In the genomic region with DNA sequence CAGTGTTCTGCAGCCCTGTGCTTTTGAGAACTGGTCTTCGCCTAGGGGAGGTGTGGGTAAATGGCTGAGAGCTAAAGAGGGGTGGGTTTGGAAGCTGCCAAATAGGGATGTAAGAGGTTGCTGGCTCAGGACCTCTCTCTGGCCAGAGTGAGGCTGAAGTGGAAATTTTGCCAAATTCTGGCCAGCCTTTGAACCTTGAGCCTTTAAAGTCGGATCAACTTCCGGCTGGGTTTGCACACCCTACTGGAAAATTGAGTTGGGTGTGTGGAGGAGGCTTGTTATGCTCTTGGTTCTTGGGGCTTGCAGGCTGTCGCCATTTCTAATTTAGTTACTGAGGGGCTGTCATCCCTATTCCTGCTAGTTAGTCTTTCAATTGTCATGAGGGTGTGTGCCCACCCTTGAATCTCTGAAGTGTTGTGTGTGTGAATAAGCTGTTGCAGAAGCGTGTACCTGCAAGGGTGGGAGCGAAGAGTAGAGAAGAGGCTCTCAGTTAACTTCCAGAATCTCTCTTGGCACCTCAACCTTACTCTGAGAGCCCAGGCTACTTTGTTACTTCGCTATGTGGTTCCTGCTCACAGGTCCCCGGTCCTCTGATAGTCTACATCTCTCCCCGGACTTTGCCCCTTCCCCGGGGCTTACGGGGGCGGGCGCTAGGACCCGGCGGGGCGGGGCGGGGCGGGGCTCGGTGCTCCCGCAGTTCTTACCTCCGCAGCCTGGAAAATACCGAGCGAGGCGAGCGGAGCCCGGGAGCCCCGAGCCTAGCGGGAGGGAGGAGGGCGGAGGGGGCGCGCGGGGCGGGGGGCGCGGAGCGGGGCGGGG, we compare ENCODE assay signal across 8 mouse cellular contexts. TPM values are rescaled to one million over a fixed set of nuclear protein-coding genes. Genes with fewer than 3 reads are reported as not detected.
DNase-seq lines count a peak whose midpoint lies in the region; ATAC-seq and TF ChIP-seq lines count a peak whose summit lies in the region.

No protein-coding gene starts in this region.

- H3K4me1 ChIP-seq in embryonic facial prominence, embryonic 10.5 days: peaks cover 42% of the 10 kb centered on the region
- peaks cover 23% of the 10 kb centered on the region for H3K4me1 ChIP-seq in hindbrain, embryonic 15.5 days (replicated peaks)
- H3K4me1 ChIP-seq in limb, embryonic 15.5 days: peaks cover 27% of the 10 kb centered on the region
- H3K4me1 ChIP-seq in neural tube, embryonic 12.5 days: peaks cover 7% of the 10 kb centered on the region

- no peak; the same call in 1 of the 2 replicates for TF ChIP-seq CTCF in left cerebral cortex, adult 2 months (IDR thresholded peaks at IDR 0.05)

- H3K9me3 ChIP-seq in embryonic facial prominence, embryonic 10.5 days: no peaks in the 10 kb centered on the region
- H3K9me3 ChIP-seq in hindbrain, embryonic 15.5 days: no peaks in the 10 kb centered on the region
- H3K9me3 ChIP-seq in limb, embryonic 15.5 days: no peaks in the 10 kb centered on the region
- no peaks in the 10 kb centered on the region for H3K9me3 ChIP-seq in neural tube, embryonic 12.5 days

- DNase-seq in left cerebral cortex, adult 2 months (ENCODE audit: extremely low spot score in 1 of 2, low spot score in 2 of 2): peak; percentile 43 to 52
- DNase-seq in left cerebral cortex, adult 11 months (ENCODE audit: low spot score): no peak
- peak; percentile 66 for DNase-seq in Muller cell, postnatal 12 days (ENCODE audit: inconsistent ontology term)
- peak; percentile 82 for DNase-seq in embryonic facial prominence, embryonic 10.5 days (ENCODE audit: low spot score)

- peak overlapping the region; percentile 91 for H3K4me3 ChIP-seq in left cerebral cortex, adult 2 months
- H3K4me3 ChIP-seq in embryonic facial prominence, embryonic 10.5 days: peak overlapping the region; percentile 74
- H3K4me3 ChIP-seq in hindbrain, embryonic 15.5 days: peak overlapping the region; percentile 68
- peak overlapping the region; percentile 72 for H3K4me3 ChIP-seq in limb, embryonic 15.5 days
- peak overlapping the region; percentile 82 for H3K4me3 ChIP-seq in neural tube, embryonic 12.5 days

- intact Hi-C loops in left cerebral cortex, adult 2 months (cut with DNase I): no loop called here

- H3K27me3 ChIP-seq in embryonic facial prominence, embryonic 10.5 days (replicated peaks; ENCODE audit: low read depth, poor library complexity, severe bottlenecking): peaks cover 68% of the 10 kb centered on the region
- peaks cover 10% of the 10 kb centered on the region for H3K27me3 ChIP-seq in hindbrain, embryonic 15.5 days
- H3K27me3 ChIP-seq in limb, embryonic 15.5 days: no peaks in the 10 kb centered on the region
- peaks cover 35% of the 10 kb centered on the region for H3K27me3 ChIP-seq in neural tube, embryonic 12.5 days (replicated peaks)

- WGBS in embryonic facial prominence, embryonic 10.5 days: 5% methylated on average over 32 of the region's 37 CpGs
- 7% methylated on average over 27 of the region's 37 CpGs for WGBS in hindbrain, embryonic 15.5 days
- WGBS in limb, embryonic 15.5 days: 5% methylated on average over 25 of the region's 37 CpGs
- 4% methylated on average over 24 of the region's 37 CpGs for WGBS in neural tube, embryonic 12.5 days

- 0 out of 2 replicates have a peak, but pooled peaks cover 3% of the 10 kb centered on the region for H3K36me3 ChIP-seq in embryonic facial prominence, embryonic 10.5 days (replicated peaks)
- no peaks in the 10 kb centered on the region for H3K36me3 ChIP-seq in hindbrain, embryonic 15.5 days
- 0 out of 2 replicates have a peak, but pooled peaks cover 6% of the 10 kb centered on the region for H3K36me3 ChIP-seq in limb, embryonic 15.5 days
- H3K36me3 ChIP-seq in neural tube, embryonic 12.5 days: no peaks in the 10 kb centered on the region

- H3K27ac ChIP-seq in left cerebral cortex, adult 2 months: peak overlapping the region; percentile 76
- peak overlapping the region; percentile 83 for H3K27ac ChIP-seq in embryonic facial prominence, embryonic 10.5 days (replicated peaks)
- no peak overlapping the region for H3K27ac ChIP-seq in hindbrain, embryonic 15.5 days (replicated peaks)
- peak overlapping the region; percentile 61 for H3K27ac ChIP-seq in limb, embryonic 15.5 days
- no peak overlapping the region for H3K27ac ChIP-seq in neural tube, embryonic 12.5 days

- peak; percentile 75 for ATAC-seq in hindbrain, embryonic 15.5 days (ENCODE audit: low FRiP score, low read depth)
- 0 out of 2 replicates have a peak, but pooled peaks have one; percentile 45 for ATAC-seq in limb, embryonic 15.5 days (ENCODE audit: insufficient number of reproducible peaks, low FRiP score, low TSS enrichment, low read depth)
- peak; percentile 59; the same call in 1 of the 2 replicates for ATAC-seq in neural tube, embryonic 12.5 days (ENCODE audit: low FRiP score, low read depth)
- ATAC-seq in megakaryocyte progenitor cell, adult 5-6 weeks (replicated peaks; ENCODE audit: poor library complexity): no peak

- H3K4me2 ChIP-seq in hindbrain, embryonic 15.5 days: peak overlapping the region; percentile 98
- peak overlapping the region; percentile 96 for H3K4me2 ChIP-seq in limb, embryonic 15.5 days
- H3K4me2 ChIP-seq in neural tube, embryonic 12.5 days (replicated peaks): peak overlapping the region; percentile 99

- H3K9ac ChIP-seq in hindbrain, embryonic 15.5 days: peak overlapping the region; percentile 68
- H3K9ac ChIP-seq in limb, embryonic 15.5 days: peak overlapping the region; percentile 55
- peak overlapping the region; percentile 80 for H3K9ac ChIP-seq in neural tube, embryonic 12.5 days

RNA-seq across cellular contexts. Expression of gene Stard10, which starts 3.7 kb away (rescaled TPM):
- 10 to 100 TPM; 81.7 to 84.3 TPM for total RNA-seq in left cerebral cortex, adult 2 months (2021)
- polyA plus RNA-seq in embryonic facial prominence, embryonic 10.5 days (2016; fragmentation: Nextera tagmentation; extraction: Ambion mirVana): 12.3 and 15.4 TPM in 2 replicates
- polyA plus RNA-seq in hindbrain, embryonic 15.5 days (2015; fragmentation: Nextera tagmentation; extraction: Ambion mirVana): 10.8 and 11.8 TPM in 2 replicates
- polyA plus RNA-seq in limb, embryonic 15.5 days (2015; fragmentation: Nextera tagmentation; extraction: Ambion mirVana): 27.7 and 30.0 TPM in 2 replicates
- polyA plus RNA-seq in neural tube, embryonic 12.5 days (2016; fragmentation: Nextera tagmentation; extraction: Ambion mirVana): 8.2 and 12.1 TPM in 2 replicates
- 50.4 and 59.3 TPM in 2 replicates for total RNA-seq in megakaryocyte progenitor cell, adult 5-6 weeks (2015)
- 23.1 and 31.2 TPM in 2 replicates for total RNA-seq in megakaryocyte progenitor cell, adult 5-6 weeks (2017)

RNA-seq across cellular contexts. Expression of gene Atg16l2, which starts 18.6 kb away (rescaled TPM):
- total RNA-seq in left cerebral cortex, adult 2 months (2021): 10 to 100 TPM; 67.5 to 67.8 TPM
- polyA plus RNA-seq in embryonic facial prominence, embryonic 10.5 days (2016; fragmentation: Nextera tagmentation; extraction: Ambion mirVana): 13.1 and 15.1 TPM in 2 replicates
- 27.4 and 31.1 TPM in 2 replicates for polyA plus RNA-seq in hindbrain, embryonic 15.5 days (2015; fragmentation: Nextera tagmentation; extraction: Ambion mirVana)
- polyA plus RNA-seq in limb, embryonic 15.5 days (2015; fragmentation: Nextera tagmentation; extraction: Ambion mirVana): 17.1 and 19.4 TPM in 2 replicates
- 16.8 and 17.8 TPM in 2 replicates for polyA plus RNA-seq in neural tube, embryonic 12.5 days (2016; fragmentation: Nextera tagmentation; extraction: Ambion mirVana)
- 9.8 and 14.7 TPM in 2 replicates for total RNA-seq in megakaryocyte progenitor cell, adult 5-6 weeks (2015)
- total RNA-seq in megakaryocyte progenitor cell, adult 5-6 weeks (2017): 6.7 and 7.1 TPM in 2 replicates

RNA-seq across cellular contexts. Expression of gene Arap1, which starts 27.3 kb away (rescaled TPM):
- total RNA-seq in left cerebral cortex, adult 2 months (2021): 10 to 100 TPM; 16.6 to 22.1 TPM
- 15.4 and 17.4 TPM in 2 replicates for polyA plus RNA-seq in embryonic facial prominence, embryonic 10.5 days (2016; fragmentation: Nextera tagmentation; extraction: Ambion mirVana)
- 10.6 and 11.0 TPM in 2 replicates for polyA plus RNA-seq in hindbrain, embryonic 15.5 days (2015; fragmentation: Nextera tagmentation; extraction: Ambion mirVana)
- 85.0 and 85.6 TPM in 2 replicates for polyA plus RNA-seq in limb, embryonic 15.5 days (2015; fragmentation: Nextera tagmentation; extraction: Ambion mirVana)
- polyA plus RNA-seq in neural tube, embryonic 12.5 days (2016; fragmentation: Nextera tagmentation; extraction: Ambion mirVana): 8.9 and 13.7 TPM in 2 replicates
- total RNA-seq in megakaryocyte progenitor cell, adult 5-6 weeks (2015): 34.3 and 41.2 TPM in 2 replicates
- total RNA-seq in megakaryocyte progenitor cell, adult 5-6 weeks (2017): 63.1 and 89.4 TPM in 2 replicates

Comparison
In these comparisons a context has a peak if more than half of its experiments do, and no peak if none do; other contexts are left out.
1. H3K27ac ChIP-seq: peak in left cerebral cortex, adult 2 months (single experiment), embryonic facial prominence, embryonic 10.5 days (single experiment) and limb, embryonic 15.5 days (single experiment); none in hindbrain, embryonic 15.5 days (single experiment) and neural tube, embryonic 12.5 days (single experiment).
2. Peak in every context shown above with its lines, with median percentiles within 50 percentile points of each other: H3K4me3 ChIP-seq, H3K4me2 ChIP-seq and H3K9ac ChIP-seq.